Mouse (Mus musculus) adrenal gland, adult 8-10 months (tissue): ENCODE data around the gene Bloc1s4. TPM values are rescaled to one million over a fixed set of nuclear protein-coding genes. Genes with fewer than 3 reads are reported as not detected.

Experiments used
- DNase-seq: peaks from one replicate; pipeline ENCODE4 v3.0.0; 2022
- total RNA-seq, 4 experiments: library from RNA; stranded (reverse); gene quantifications; 2 replicates each; pipeline ENCODE4 v1.2.4; 2022

The Bloc1s4 gene
- total RNA-seq = 10 to 100 TPM; 21.6 to 34.1 (median 27.6) TPM

GRCm38 (mm10) chr5:36748536-36749061 is at the start of gene Bloc1s4:
TSS of gene Bloc1s4 (minus strand) at chr5:36748650.
- DNase-seq = peak; percentile 89

GRCm38 (mm10) chr5:36797291-36797690 is 48.8 kb upstream of the Bloc1s4 start:
- no peak for DNase-seq

- DNase-seq = peak; percentile 90
Observed at GRCm38 (mm10) chr5:36796296-36797014, 48.0 kb upstream of the Bloc1s4 start, which contains the start of gene Mrfap1. TSS of gene Mrfap1 (minus strand) at chr5:36796772.

GRCm38 (mm10) chr5:36795647-36796295 is 47.3 kb upstream of the Bloc1s4 start:
- DNase-seq = peak; percentile 67

- no peak for DNase-seq
Observed at GRCm38 (mm10) chr5:36791861-36792260, 43.4 kb upstream of the Bloc1s4 start.

- no peak for DNase-seq
Observed at GRCm38 (mm10) chr5:36786052-36786451, 37.6 kb upstream of the Bloc1s4 start.

GRCm38 (mm10) chr5:36779512-36779911 is 31.1 kb upstream of the Bloc1s4 start:
- DNase-seq = no peak

- no peak for DNase-seq
Observed at GRCm38 (mm10) chr5:36778901-36779300, 30.5 kb upstream of the Bloc1s4 start.

GRCm38 (mm10) chr5:36777186-36777585 is 28.7 kb upstream of the Bloc1s4 start:
- DNase-seq = no peak

- DNase-seq = peak; percentile 89
Observed at GRCm38 (mm10) chr5:36776021-36776575, 27.6 kb upstream of the Bloc1s4 start.

GRCm38 (mm10) chr5:36775317-36775716 is 26.9 kb upstream of the Bloc1s4 start:
- no peak for DNase-seq

GRCm38 (mm10) chr5:36772586-36772985 is 24.1 kb upstream of the Bloc1s4 start:
- DNase-seq = no peak

- no peak for DNase-seq
Observed at GRCm38 (mm10) chr5:36769603-36770002, 21.2 kb upstream of the Bloc1s4 start.

- no peak for DNase-seq
Observed at GRCm38 (mm10) chr5:36766958-36767703, 18.7 kb upstream of the Bloc1s4 start.

GRCm38 (mm10) chr5:36759848-36760247 is 11.4 kb upstream of the Bloc1s4 start:
- no peak for DNase-seq

- DNase-seq = no peak
Observed at GRCm38 (mm10) chr5:36757033-36757432, 8.6 kb upstream of the Bloc1s4 start.

- no peak for DNase-seq
Observed at GRCm38 (mm10) chr5:36750119-36751078, 1.9 kb upstream of the Bloc1s4 start.

- no peak for DNase-seq
Observed at GRCm38 (mm10) chr5:36747794-36748535, 485 bp downstream of the Bloc1s4 start.

- no peak for DNase-seq
Observed at GRCm38 (mm10) chr5:36747071-36747470, 1.4 kb downstream of the Bloc1s4 start.

- peak; percentile 62 for DNase-seq
Observed at GRCm38 (mm10) chr5:36742126-36742848, 6.2 kb downstream of the Bloc1s4 start.
